Mouse (Mus musculus): ENCODE data around the gene Slc44a5. TPM values are rescaled to one million over a fixed set of nuclear protein-coding genes. Genes with fewer than 3 reads are reported as not detected.

Gene Slc44a5
- polyA plus RNA-seq, 1 experiment: 0.03 TPM

DNA sequence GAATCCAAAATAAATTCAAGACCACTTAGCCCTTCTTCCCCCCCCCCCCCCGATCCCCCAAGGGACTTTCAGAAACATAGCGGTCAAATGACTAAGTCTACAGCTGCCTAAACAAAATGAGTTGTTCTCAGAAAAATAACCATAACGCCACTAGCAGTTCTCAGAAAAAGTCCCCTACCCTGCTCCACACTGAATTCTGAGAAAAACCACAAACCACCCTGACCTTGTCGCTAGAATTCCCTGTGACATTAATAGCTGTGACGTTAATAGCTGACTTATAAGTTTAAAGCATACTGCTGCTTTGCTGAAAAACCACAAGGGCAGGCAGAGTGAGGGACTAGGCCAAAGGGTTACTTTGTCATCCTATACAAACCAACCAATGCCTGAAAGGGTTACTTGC is 15.3 kb upstream of the Slc44a5 start:
- Histone ChIP-seq H3K4me1 (ENCODE audit: control insufficient read depth, insufficient read depth, insufficient read length, low read length) (no peaks in the 10 kb centered on the region), H3K36me3 (ENCODE audit: control insufficient read depth, insufficient read depth, low read length) (no peaks in the 10 kb centered on the region), H3K27ac (ENCODE audit: insufficient read depth, low read depth, low read length) (no peak overlapping the region), H3K4me3 (ENCODE audit: low read depth, low read length) (no peak overlapping the region), H3K27me3 (ENCODE audit: control insufficient read depth, insufficient read depth, low read length) (no peaks in the 10 kb centered on the region)
- 80% methylated on average over 5 of the region's 5 CpGs for WGBS
- no peak for TF ChIP-seq CTCF (IDR thresholded peaks at IDR 0.05; ENCODE audit: extremely low read depth, insufficient read length, insufficient replicate concordance, low read depth, low read length)
- no peak for TF ChIP-seq POLR2A (IDR thresholded peaks at IDR 0.05; ENCODE audit: low read depth, low read length)

- H3K27ac ChIP-seq (ENCODE audit: insufficient read depth, low read depth, low read length): no peak overlapping the region
- no peaks in the 10 kb centered on the region for H3K27me3 ChIP-seq (ENCODE audit: control insufficient read depth, insufficient read depth, low read length)
- no peak for TF ChIP-seq POLR2A (IDR thresholded peaks at IDR 0.05; ENCODE audit: low read depth, low read length)
- 0 out of 2 replicates have a peak, but pooled peaks have one; percentile 14 for TF ChIP-seq CTCF (IDR thresholded peaks at IDR 0.05; ENCODE audit: extremely low read depth, insufficient read length, insufficient replicate concordance, low read depth, low read length)
- no peak overlapping the region for H3K4me3 ChIP-seq (ENCODE audit: low read depth, low read length)
- no peaks in the 10 kb centered on the region for H3K4me1 ChIP-seq (ENCODE audit: control insufficient read depth, insufficient read depth, insufficient read length, low read length)
- WGBS: 90% methylated on average over 1 of the region's 1 CpGs
- H3K36me3 ChIP-seq (ENCODE audit: control insufficient read depth, insufficient read depth, low read length): no peaks in the 10 kb centered on the region
Observed at GRCm38 (mm10) chr3:153959035-153959730, 14.1 kb upstream of the Slc44a5 start.

DNA sequence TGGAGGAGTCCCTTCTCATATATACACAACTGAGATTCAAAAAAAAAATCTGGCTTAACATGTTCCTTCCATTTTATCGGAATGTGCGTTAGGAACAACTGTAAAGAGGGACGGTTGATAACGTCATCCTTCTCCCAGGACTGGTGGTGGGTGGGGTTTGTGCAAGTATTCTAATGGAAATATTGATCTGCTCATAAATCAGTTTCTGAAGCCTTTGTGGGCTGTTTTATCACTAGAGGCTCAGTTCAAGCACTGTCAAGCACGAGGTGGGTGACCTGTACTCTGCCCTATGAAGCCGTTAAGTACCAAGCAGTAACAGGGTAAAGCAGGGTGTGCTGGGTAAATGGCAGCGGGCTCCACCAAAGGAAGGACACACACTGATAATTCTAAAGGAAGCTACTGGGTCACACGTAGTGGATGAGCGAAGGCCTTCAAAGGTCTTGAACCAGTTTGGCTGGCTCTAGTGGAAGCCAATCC is 13.5 kb upstream of the Slc44a5 start:
- no peaks in the 10 kb centered on the region for H3K36me3 ChIP-seq (ENCODE audit: control insufficient read depth, insufficient read depth, low read length)
- no peak overlapping the region for H3K4me3 ChIP-seq (ENCODE audit: low read depth, low read length)
- no peaks in the 10 kb centered on the region for H3K27me3 ChIP-seq (ENCODE audit: control insufficient read depth, insufficient read depth, low read length)
- WGBS: 40% methylated on average over 9 of the region's 9 CpGs
- no peak for TF ChIP-seq CTCF (IDR thresholded peaks at IDR 0.05; ENCODE audit: extremely low read depth, insufficient read length, insufficient replicate concordance, low read depth, low read length)
- TF ChIP-seq POLR2A (IDR thresholded peaks at IDR 0.05; ENCODE audit: low read depth, low read length): no peak
- no peaks in the 10 kb centered on the region for H3K4me1 ChIP-seq (ENCODE audit: control insufficient read depth, insufficient read depth, insufficient read length, low read length)
- H3K27ac ChIP-seq (ENCODE audit: insufficient read depth, low read depth, low read length): no peak overlapping the region

- WGBS: 46% methylated on average over 2 of the region's 2 CpGs
- Histone ChIP-seq H3K27me3 (ENCODE audit: control insufficient read depth, insufficient read depth, low read length) (no peaks in the 10 kb centered on the region), H3K36me3 (ENCODE audit: control insufficient read depth, insufficient read depth, low read length) (no peaks in the 10 kb centered on the region)
Observed at GRCm38 (mm10) chr3:153960884-153961283, 12.4 kb upstream of the Slc44a5 start.

DNA sequence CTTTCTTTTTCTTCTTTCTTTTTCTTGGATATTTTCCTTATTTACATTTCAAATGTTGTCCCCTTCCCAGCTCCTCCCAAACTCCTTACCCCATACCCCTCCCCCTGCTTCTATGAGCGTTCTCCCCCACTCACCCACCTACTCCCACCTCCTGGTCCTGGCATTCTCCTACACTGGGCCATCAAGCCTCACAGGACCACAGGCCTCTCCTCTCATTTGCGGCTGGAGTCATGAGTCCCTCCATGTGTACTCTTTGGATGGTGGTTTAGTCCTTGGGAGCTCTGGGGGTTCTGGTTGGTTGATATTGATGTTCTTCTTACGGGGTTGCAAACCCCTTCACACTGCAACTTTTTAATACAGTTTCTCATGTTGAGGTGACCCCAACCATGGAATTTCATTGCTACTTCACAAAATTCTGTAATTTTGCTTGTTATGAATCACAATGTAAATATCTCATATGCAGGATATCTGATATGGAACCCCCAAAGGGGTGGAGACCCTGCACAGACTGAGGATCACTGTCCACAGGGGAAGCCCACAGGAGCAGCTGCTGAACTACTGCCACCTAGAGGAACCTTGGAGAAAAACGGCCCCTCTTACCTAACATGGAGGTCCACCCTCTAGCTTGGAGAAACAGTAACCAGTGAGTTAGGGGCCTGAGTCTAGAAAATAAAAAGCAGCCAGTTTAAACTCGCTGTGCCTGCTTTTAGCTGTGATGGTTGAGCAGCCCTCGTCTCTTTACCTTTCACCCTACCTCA is 11.4 kb upstream of the Slc44a5 start:
- H3K4me1 ChIP-seq (ENCODE audit: control insufficient read depth, insufficient read depth, insufficient read length, low read length): no peaks in the 10 kb centered on the region
- no peaks in the 10 kb centered on the region for H3K36me3 ChIP-seq (ENCODE audit: control insufficient read depth, insufficient read depth, low read length)
- 65% methylated on average over 6 of the region's 6 CpGs for WGBS
- H3K27me3 ChIP-seq (ENCODE audit: control insufficient read depth, insufficient read depth, low read length): no peaks in the 10 kb centered on the region
- no peak overlapping the region for H3K27ac ChIP-seq (ENCODE audit: insufficient read depth, low read depth, low read length)
- no peak overlapping the region for H3K4me3 ChIP-seq (ENCODE audit: low read depth, low read length)
- TF ChIP-seq CTCF (IDR thresholded peaks at IDR 0.05; ENCODE audit: extremely low read depth, insufficient read length, insufficient replicate concordance, low read depth, low read length) (peak; percentile 52; the same call in 1 of the 2 replicates), POLR2A (IDR thresholded peaks at IDR 0.05; ENCODE audit: low read depth, low read length) (no peak)

More at GRCm38 (mm10) chr3:153960884-153961283, 12.4 kb upstream of the Slc44a5 start:
- H3K4me3 ChIP-seq (ENCODE audit: low read depth, low read length): no peak overlapping the region
- no peaks in the 10 kb centered on the region for H3K4me1 ChIP-seq (ENCODE audit: control insufficient read depth, insufficient read depth, insufficient read length, low read length)
- no peak overlapping the region for H3K27ac ChIP-seq (ENCODE audit: insufficient read depth, low read depth, low read length)
- no peak for TF ChIP-seq POLR2A (IDR thresholded peaks at IDR 0.05; ENCODE audit: low read depth, low read length)
- no peak for TF ChIP-seq CTCF (IDR thresholded peaks at IDR 0.05; ENCODE audit: extremely low read depth, insufficient read length, insufficient replicate concordance, low read depth, low read length)

GRCm38 (mm10) chr3:153967447-153967846 is 5.8 kb upstream of the Slc44a5 start:
- TF ChIP-seq POLR2A (IDR thresholded peaks at IDR 0.05; ENCODE audit: low read depth, low read length) (no peak), CTCF (IDR thresholded peaks at IDR 0.05; ENCODE audit: extremely low read depth, insufficient read length, insufficient replicate concordance, low read depth, low read length) (no peak)
- WGBS: 43% methylated on average over 5 of the region's 5 CpGs
- H3K27me3 ChIP-seq (ENCODE audit: control insufficient read depth, insufficient read depth, low read length): peaks cover under 1% of the 10 kb centered on the region; the same call in 1 of the 2 replicates
- no peak overlapping the region for H3K27ac ChIP-seq (ENCODE audit: insufficient read depth, low read depth, low read length)
- H3K4me1 ChIP-seq (ENCODE audit: control insufficient read depth, insufficient read depth, insufficient read length, low read length): no peaks in the 10 kb centered on the region
- no peaks in the 10 kb centered on the region for H3K36me3 ChIP-seq (ENCODE audit: control insufficient read depth, insufficient read depth, low read length)
- H3K4me3 ChIP-seq (ENCODE audit: low read depth, low read length): no peak overlapping the region

- TF ChIP-seq CTCF (IDR thresholded peaks at IDR 0.05; ENCODE audit: extremely low read depth, insufficient read length, insufficient replicate concordance, low read depth, low read length) (no peak), POLR2A (IDR thresholded peaks at IDR 0.05; ENCODE audit: low read depth, low read length) (no peak)
- no peaks in the 10 kb centered on the region for H3K36me3 ChIP-seq (ENCODE audit: control insufficient read depth, insufficient read depth, low read length)
- H3K4me3 ChIP-seq (ENCODE audit: low read depth, low read length): no peak overlapping the region
- H3K27ac ChIP-seq (ENCODE audit: insufficient read depth, low read depth, low read length): no peak overlapping the region
- peaks cover 11% of the 10 kb centered on the region for H3K27me3 ChIP-seq (ENCODE audit: control insufficient read depth, insufficient read depth, low read length)
- WGBS: 53% methylated on average over 4 of the region's 4 CpGs
- H3K4me1 ChIP-seq (ENCODE audit: control insufficient read depth, insufficient read depth, insufficient read length, low read length): no peaks in the 10 kb centered on the region
Observed at GRCm38 (mm10) chr3:153968549-153968948, 4.7 kb upstream of the Slc44a5 start.

Data from small intestine, adult 2 months (tissue).